Mouse (Mus musculus) lung, adult 2 months (tissue): ENCODE data around the gene Zfhx3.

Experiments used
- CTCF ChIP-seq: fragments of 200-500 bp; IDR thresholded peaks from 2 replicates; pipeline ENCODE4 v1.5.1; 2011; ENCODE audit warnings: mild to moderate bottlenecking, low read length, control low read depth; ENCODE audit not compliant: insufficient read depth
- POLR2A ChIP-seq: fragments of 200-500 bp; IDR thresholded peaks from 2 replicates; pipeline ENCODE4 v1.6.1; 2011; ENCODE audit warnings: low read depth, mild to moderate bottlenecking, control low read depth, low read length, borderline replicate concordance; ENCODE audit errors: extremely low read depth

GRCm38 (mm10) chr8:108611792-108612413 is 669.5 kb downstream of the Zfhx3 start:
- TF ChIP-seq CTCF = no peak
- no peak for TF ChIP-seq POLR2A
